Mouse (Mus musculus): ENCODE results near the gene Dlg5. TPM values are rescaled to one million over a fixed set of nuclear protein-coding genes. Genes with fewer than 3 reads are reported as not detected.

Dlg5 gene
- total RNA-seq, 2 experiments from 2014 or later = 6.8 to 8.0 TPM

GRCm38 (mm10) chr14:24124171-24124570 lies 121.5 kb downstream of the Dlg5 start:
- no peak for DNase-seq

- DNase-seq = no peak
Observed at GRCm38 (mm10) chr14:24106734-24107133, 139.0 kb downstream of the Dlg5 start.

GRCm38 (mm10) chr14:24098828-24099227 lies 146.9 kb downstream of the Dlg5 start:
- peak in 1 of 2 experiments; percentile 3 for DNase-seq

GRCm38 (mm10) chr14:24094656-24095055 lies 151.1 kb downstream of the Dlg5 start:
- no peak for DNase-seq

- DNase-seq = no peak
Observed at GRCm38 (mm10) chr14:24093221-24093620, 152.5 kb downstream of the Dlg5 start.

GRCm38 (mm10) chr14:24092391-24092790 lies 153.3 kb downstream of the Dlg5 start:
- no peak for DNase-seq

GRCm38 (mm10) chr14:24090790-24091189 lies 154.9 kb downstream of the Dlg5 start:
- no peak for DNase-seq

GRCm38 (mm10) chr14:24089181-24089580 lies 156.5 kb downstream of the Dlg5 start:
- DNase-seq = no peak

GRCm38 (mm10) chr14:24087430-24087829 lies 158.3 kb downstream of the Dlg5 start:
- DNase-seq = no peak

GRCm38 (mm10) chr14:24086481-24086880 lies 159.2 kb downstream of the Dlg5 start:
- no peak for DNase-seq

Small RNAs within 50 kb of the gene (microRNA-seq; reads per million reads assigned to microRNA genes)
- 0 reads per million in 2 experiments for gene Mir7210

Other genes starting within 250 kb of the Dlg5 start
- under 1 TPM; 0.69 to 0.79 TPM for gene Kcnma1, start 231.4 kb downstream of the Dlg5 start, total RNA-seq (2021)
- gene E330034G19Rik, start 47.3 kb upstream of the Dlg5 start, total RNA-seq (2021) = not detected
- 10 to 100 TPM; 12.9 to 13.8 TPM for gene Polr3a, start 241.1 kb upstream of the Dlg5 start, total RNA-seq (2021)
- gene Rps24, start 241.2 kb upstream of the Dlg5 start, total RNA-seq (2021) = 1,000 to 10,000 TPM in 1 of 2 experiments, 100 to 1,000 TPM in 1; 943 to 1,031 TPM

Measured in heart, adult 18-20 months (tissue).